Mouse (Mus musculus) liver, adult (tissue): ENCODE data around the gene Ankrd33.
A peak's percentile ranks its signal among the peaks of the same experiment; 100 is the strongest.

Experiments
- GATA4 ChIP-seq: IDR thresholded peaks from 2 replicates; pipeline ENCODE4 v1.6.1; 2014; ENCODE audit warnings: mild to moderate bottlenecking, low read length; ENCODE audit not compliant: insufficient replicate concordance

Ankrd33 gene

DNA sequence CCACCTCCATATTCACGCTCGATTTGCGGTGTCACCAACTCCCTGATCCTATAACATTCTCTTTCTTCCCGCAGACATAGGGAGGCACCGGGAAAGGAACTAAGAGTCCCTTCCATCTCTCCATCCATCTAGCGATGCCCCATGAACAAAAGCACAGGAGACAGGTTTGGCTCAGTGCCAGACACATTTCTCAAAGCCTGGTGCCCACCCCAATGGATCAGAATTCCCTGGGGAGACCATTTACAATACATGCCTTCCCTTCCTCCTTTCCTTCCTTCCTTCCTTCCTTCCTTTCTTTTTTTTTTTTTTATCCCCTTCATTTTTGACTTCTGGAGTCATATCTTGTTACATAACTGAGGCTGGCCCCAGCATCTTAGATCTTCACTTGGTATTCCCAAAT is 16.5 kb downstream of the Ankrd33 start:
- TF ChIP-seq GATA4, result no peak

DNA sequence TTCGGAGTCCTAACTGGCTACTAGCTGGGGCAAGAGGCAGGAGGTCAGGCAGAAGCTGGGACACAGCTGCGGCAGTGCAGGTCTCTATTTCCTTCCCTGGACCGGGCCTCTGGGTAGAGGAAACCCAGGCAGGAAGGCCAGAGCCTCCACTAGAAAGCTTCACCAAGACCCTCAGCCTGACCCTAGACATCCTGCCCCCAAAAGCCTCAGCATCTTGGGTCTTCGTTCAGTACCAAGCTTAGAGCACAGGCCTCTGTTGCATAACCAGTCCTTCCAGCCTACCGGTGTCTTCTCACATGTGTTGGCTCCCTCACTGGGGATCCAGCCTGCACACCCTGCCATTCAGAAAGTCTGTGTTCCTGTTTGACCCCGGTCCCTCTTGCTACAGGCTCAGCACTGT is 17.2 kb downstream of the Ankrd33 start:
- TF ChIP-seq GATA4, result no peak

DNA sequence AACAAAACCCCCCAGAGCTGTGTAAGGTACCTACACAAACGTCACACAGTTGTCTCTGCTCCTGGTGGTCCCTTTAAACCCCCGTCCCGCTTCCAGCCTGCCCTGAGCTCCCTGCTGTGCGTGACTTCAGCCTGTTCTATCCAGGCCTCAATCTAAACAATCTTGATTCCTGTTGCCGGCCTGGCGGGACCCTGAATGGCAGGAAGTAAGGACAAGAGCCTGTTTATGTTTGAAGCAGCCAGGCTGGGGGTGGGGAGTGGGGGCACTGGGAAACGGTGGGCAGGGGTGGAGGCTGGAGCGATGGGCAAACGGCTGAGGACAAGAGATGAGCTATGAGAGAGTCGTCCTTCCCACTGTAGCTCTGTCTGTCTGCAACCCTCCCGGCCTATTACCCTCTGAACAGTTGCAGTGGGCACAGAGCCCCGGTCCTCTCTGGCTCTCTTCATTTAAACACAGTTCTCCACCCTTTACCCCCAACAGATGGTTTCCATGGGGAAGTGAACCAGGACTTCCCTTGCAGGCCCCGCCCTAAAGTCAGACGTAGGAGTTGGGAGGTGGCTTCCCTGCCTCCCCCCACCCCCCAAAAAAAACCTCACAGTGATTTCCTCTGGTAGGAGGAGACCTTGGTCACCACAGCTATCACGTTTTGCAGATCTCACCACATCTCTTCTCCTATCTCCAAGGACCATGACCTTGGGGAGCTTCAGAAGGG is 18.6 kb downstream of the Ankrd33 start:
- TF ChIP-seq GATA4, result no peak

DNA sequence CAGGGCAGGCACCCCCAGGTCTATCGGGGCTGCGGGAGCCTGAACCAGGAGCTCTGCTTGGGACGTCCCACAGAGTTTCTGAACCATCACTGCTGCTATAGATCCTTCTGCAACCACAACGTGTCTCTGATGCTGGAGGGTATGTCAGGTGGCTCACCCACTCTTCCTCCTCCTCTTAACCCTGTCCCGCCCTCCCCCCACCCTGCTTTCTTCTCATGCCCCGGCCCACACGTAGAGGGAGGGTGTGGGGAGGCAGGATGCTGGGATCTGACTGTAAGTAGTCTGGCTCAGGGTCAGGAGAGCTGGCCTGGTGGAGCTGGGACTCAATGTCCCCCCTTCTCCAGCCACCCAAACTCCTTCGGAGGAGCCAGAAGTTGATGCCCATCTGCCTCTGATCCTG is 19.9 kb downstream of the Ankrd33 start:
- no peak for TF ChIP-seq GATA4

DNA sequence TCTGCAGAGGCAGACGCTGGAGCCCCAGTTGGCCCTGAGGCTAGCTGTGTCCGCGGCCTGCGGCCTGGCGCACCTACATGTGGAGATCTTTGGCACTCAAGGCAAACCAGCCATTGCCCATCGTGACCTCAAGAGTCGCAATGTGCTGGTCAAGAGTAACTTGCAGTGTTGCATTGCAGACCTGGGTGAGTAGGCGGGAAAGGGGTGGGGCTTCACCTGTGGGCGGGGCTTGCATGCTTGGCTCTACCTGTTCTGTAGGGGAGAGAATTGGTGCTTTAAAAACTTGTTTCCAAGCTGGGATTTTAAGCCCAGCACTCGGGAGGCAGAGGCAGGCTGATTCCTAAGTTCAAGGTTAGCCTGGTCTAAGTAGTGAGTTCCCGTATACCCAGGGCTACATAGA is 21.9 kb downstream of the Ankrd33 start:
- no peak for TF ChIP-seq GATA4

DNA sequence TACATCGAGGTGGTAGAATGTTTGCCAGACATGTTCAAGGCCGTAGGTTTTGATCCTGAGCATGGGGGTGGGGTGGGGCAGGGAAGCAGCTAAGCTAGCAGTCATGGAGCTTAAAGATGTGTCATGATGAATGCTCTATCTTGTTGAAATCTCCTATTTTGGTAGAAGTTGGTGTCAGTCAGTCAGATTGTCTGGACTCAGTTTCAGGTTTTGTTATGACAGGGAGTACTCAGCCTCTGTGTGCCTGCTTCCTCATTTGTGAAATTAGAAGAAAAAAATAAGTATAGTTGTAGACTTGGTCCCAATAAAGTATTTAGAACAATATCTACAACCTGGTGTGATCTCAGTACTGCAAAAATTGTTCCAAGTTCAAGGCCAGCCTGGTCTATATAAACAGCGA is 23.1 kb downstream of the Ankrd33 start:
- no peak for TF ChIP-seq GATA4

DNA sequence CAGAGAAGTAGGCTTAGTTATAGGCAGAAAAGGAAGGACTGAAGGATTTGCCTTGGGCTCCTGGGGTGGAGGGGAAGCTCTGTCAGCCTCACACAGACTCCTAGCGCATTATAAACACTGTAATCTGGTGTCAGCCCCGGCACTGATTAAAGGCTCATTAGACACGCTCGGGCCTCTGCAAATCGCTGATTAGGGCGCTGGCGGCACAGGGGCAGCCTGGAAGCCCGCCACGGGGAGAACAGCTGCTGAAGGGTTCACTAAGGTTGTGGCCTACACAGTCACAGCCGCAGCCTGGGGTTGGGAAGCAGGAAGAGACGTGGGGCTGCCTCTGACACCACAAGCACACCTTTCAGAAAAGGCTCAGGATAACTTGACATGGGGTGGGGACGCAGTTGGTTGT is 24.3 kb downstream of the Ankrd33 start:
- TF ChIP-seq GATA4, result peak; percentile 87; the same call in 1 of the 2 replicates

DNA sequence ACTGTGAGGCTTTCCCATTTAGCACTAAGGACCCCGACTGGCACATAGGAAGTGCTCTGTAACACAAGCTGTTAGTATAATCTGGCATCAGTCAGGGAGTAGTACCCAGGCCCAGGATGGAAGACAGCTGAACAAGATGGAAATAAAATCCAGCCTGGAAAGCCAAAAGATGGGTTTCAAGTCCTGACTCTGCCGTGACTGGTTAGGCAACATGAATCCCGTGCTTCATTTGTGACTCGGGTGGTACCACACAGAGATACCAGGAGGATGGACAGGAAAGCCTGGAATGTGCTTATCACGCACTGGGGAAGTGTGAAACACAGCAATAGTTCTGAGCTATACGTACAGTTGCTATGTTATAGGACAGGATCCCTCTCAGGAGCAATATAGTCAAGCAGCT is 25.0 kb downstream of the Ankrd33 start:
- no peak for TF ChIP-seq GATA4

DNA sequence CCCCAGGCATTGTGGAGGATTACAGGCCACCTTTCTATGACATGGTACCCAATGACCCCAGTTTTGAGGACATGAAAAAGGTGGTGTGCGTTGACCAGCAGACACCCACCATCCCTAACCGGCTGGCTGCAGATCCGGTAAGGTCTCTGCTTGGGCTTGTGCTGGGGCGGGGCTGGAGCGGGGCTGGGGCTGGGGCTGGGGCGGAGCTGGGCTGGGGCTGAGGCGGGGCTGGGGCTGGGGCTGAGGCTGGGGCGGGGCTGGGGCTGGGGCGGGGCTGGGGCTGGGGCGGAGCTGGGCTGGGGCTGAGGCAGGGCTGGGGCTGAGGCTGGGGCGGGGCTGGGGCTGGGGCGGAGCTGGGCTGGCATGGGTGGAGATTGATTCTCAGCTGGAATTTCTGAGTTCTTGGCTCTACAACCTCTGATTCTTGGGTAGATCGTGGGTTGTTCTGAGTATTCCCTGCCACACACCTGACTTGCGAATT is 25.5 kb downstream of the Ankrd33 start:
- TF ChIP-seq GATA4, result no peak

DNA sequence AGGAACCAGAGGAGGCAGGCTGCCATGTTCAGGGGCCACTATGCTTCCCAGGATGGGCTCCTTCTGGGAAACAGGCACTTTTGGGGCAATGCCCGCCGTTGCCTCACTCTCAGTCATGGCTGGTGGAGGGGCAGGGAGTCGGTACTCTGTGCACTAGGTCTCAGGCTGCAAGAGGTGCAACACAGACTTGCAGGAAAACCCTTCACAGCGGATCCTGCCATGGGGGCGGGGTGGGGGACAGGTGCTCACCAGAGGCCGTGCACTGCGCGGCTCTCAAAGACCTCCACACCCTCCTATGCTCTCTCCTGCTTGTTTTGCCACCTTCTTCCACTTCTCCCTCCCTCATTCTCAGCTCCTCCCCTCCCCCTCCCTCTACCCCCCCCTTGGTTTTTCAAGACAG is 27.1 kb downstream of the Ankrd33 start:
- TF ChIP-seq GATA4, result no peak

DNA sequence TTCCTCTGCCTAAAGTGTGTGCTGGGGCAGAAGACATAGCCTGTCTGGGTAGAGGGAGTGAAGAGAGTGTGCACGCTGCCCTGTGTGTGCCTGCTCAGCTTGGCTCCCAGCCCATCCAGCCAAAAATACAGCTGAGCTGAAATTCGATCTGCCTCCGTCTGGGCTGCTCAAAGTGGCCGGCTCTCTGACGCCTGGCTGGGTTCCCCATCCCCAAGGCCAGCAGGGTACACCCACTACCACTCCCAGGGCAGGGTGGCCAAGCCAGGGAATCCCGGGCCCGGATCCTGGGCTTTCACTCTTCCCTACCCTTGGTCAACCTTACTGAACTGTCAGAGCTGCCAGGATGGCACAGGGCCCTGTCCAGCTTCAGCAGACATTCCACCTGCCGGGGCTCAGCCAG is 27.9 kb downstream of the Ankrd33 start:
- no peak for TF ChIP-seq GATA4

DNA sequence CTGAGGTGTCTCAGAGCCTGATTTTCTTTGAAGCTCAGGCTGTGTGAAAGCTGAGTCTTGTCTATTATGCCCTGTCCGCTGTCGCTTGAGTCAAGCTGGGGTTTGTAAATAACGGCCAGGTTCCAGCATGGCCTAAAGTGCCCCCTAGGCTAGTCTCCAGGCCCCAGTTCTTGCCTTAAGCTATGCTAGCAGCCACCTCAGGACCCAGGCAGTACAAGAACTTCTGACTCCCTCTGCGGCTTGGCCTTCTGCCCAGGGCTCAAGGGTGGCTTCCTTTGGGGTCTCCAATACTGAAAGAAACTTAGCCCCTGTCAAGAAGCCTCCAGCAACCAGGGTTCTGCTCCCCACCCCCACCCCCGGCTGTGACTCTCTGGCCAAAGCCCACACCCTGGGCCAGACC is 28.6 kb downstream of the Ankrd33 start:
- TF ChIP-seq GATA4, result no peak

DNA sequence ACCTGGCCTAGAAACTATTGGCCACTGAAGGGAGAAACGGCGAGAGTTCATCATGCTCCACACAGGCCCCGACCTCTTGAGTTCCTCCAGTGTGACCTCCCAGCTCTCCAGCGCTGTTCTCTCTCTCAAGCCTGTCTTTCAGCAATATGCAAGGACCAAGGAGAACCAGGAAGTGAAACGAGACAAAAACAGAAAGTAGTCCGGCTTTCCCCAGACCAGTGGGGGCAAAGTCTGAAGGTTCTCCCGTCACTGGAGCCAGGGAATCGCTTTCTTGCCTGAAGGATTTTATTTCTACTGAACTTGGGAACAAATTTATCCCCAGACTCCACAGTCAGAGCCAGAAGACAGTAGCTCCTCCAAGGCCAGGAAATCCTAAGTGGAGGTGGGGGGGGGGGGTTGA is 29.2 kb downstream of the Ankrd33 start:
- no peak for TF ChIP-seq GATA4

DNA sequence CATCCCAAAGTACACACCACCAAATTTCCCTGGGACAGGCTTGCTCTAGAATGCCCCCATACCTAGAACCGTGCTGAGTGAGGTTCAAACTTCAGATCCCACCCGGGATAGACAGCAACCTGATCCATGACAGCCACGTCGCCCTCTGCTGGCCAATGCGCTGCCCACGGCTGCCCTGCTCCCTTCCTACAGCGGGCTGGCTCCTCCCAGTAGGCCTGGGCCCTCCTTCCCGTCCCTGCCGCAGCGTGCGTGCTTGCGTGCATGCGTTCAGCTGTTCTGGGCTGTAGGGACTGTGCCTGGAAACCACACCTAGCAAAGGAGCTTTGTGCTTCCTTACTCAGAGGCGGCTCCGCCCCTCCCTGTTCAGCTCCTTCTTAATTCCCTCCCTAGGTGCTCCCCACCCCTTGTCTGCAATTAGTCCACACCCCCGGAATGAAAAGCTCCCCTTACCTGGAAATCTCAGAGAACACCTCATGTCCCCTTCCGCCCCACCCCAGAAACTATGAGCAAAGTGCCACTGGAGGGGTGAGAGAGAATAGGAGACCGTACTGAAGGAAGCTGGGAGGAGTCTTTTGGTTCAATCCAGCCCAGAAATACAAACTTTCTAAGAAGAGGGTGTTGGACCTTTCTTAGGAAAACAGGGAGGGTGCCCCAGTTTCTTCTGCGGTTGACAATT is 30.0 kb downstream of the Ankrd33 start:
- no peak for TF ChIP-seq GATA4

DNA sequence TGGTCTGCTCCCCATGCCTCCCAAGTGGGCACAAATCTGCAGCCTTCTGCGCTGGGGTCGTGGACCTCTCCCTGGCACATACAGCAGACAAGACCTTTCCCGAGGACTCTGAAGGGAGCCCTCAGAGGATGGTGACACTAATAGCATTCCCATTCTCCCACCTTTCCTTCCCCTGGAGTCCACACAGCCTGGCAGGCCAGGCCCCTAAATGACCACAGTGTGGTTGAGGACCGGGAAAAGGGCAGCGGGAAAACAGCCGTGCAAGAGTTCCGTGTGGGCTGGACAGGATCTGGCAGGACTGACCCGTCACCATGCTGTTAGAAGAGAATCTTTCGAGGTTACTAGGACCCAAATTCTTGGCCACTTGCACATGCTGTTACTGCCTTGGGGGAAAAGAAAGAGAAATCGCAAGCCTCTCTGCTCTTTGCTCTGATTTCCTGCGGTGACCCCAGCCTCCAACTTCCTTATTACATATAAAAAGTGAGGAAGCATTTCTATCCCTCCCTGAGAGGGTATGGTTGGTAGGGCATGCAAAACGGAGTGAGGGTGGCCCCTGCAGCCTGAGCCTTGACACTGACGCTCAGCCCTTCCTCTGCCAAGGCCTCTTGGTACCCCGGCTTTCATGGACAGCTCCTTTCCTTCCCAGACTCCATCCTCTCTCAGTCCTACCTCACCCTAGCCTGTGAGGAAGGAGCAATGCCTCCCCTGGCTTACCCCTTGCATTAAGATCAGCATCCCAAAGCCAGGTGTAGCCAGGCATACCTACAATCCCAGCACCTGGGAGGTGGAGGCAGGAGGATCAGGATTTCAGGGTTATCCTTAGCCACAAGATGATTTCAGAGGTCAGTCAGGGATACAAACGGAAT is 30.8 kb downstream of the Ankrd33 start:
- TF ChIP-seq GATA4, result no peak
